Mouse (Mus musculus): ENCODE data around the gene Lpar1. TPM values are rescaled to one million over a fixed set of nuclear protein-coding genes. Genes with fewer than 3 reads are reported as not detected.

Lpar1 gene
- polyA plus RNA-seq, 1 experiment from 2014 or later = 44.4 TPM

DNA sequence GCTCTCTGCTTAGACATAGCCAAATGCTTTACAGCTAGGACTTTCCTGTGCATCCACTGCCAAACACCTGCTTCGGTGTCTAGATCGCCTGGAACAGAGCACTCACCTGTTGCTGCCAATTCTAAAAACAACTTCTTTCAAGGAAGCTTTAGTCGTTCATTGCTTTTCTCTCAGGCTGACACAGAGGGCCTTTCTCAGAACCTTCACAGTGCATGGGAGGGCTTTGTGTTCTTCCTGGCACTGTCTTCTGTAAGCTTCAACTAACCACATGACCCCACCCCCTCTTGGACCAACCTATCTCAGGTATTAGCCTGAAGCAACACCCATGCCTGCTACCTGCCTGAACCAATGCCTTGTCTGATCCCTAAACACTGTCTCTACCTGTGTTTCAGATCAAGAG is 15.0 kb downstream of the Lpar1 start:
- Histone ChIP-seq H3K36me3 (ENCODE audit: control insufficient read depth, insufficient read depth, low read length) (no peaks in the 10 kb centered on the region), H3K4me2 (ENCODE audit: low read depth, low read length) (no peak overlapping the region), H3K27ac (ENCODE audit: low read length) (no peak overlapping the region), H3K27me3 (ENCODE audit: control insufficient read depth, insufficient read depth, low read depth, low read length) (no peaks in the 10 kb centered on the region), H3K9ac (ENCODE audit: low read length) (no peak overlapping the region), H3K4me1 (replicated peaks; ENCODE audit: control insufficient read depth, insufficient read depth, low read length) (peaks cover 12% of the 10 kb centered on the region; the same call in 1 of the 2 replicates), H3K4me3 (ENCODE audit: low read length) (no peak overlapping the region), H3K9me3 (ENCODE audit: control insufficient read depth, low read length) (no peaks in the 10 kb centered on the region)
- no peak for ATAC-seq (ENCODE audit: low read depth)
- 87% methylated on average over 3 of the region's 3 CpGs for WGBS

DNA sequence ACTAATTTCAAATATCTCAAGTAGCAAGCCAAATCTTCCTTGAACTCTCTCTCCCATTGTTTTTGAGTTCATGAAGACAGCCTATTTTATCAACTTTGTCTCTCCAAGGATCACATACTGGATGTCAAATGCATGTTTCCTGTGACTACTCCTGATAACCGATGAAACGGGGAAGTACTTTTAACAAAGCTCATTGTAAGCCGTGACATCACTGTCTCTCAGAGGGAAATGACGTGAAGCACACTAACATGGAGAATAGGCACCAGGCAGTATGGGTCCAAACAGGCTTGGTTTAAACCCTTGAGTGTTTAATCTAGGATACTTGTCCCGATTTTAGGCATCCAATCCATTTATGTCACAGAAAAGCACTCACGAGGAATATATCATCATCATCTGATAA is 17.9 kb downstream of the Lpar1 start:
- Histone ChIP-seq H3K9ac (ENCODE audit: low read length) (no peak overlapping the region), H3K4me2 (ENCODE audit: low read depth, low read length) (no peak overlapping the region), H3K9me3 (ENCODE audit: control insufficient read depth, low read length) (no peaks in the 10 kb centered on the region), H3K4me3 (ENCODE audit: low read length) (no peak overlapping the region), H3K27me3 (ENCODE audit: control insufficient read depth, insufficient read depth, low read depth, low read length) (no peaks in the 10 kb centered on the region), H3K27ac (ENCODE audit: low read length) (no peak overlapping the region), H3K4me1 (replicated peaks; ENCODE audit: control insufficient read depth, insufficient read depth, low read length) (peaks cover 12% of the 10 kb centered on the region; the same call in 1 of the 2 replicates), H3K36me3 (ENCODE audit: control insufficient read depth, insufficient read depth, low read length) (no peaks in the 10 kb centered on the region)
- WGBS = 66% methylated on average over 6 of the region's 6 CpGs
- no peak for ATAC-seq (ENCODE audit: low read depth)

DNA sequence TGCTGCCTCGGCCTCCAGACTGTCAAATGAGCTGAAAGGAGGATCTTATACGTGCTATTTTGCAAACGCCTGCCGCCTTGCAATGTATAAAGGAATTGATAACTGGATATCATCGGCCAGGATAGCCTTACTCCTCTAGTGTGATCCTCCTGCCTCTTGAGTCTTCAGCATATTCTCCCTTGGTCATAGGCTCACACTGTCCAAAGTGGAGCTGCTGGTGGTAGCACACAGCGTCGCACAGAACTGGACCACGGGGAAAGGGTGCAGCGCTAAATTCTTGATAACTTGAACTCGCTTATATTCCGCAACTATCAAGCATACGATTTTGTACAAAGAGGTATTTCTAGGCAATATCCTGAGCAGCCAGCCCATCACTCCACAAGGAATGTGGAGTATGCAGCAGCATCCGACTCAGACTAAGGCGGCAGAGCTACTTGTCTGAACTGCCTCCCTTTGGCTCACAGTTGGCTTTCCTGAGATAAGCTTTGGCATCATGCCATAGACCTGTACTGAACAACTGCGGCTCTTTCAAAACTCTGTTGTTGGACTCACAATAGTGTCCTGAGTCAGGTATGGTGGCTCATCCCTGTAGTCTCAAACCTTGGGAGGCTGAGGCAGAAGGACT is 18.9 kb downstream of the Lpar1 start:
- Histone ChIP-seq H3K36me3 (ENCODE audit: control insufficient read depth, insufficient read depth, low read length) (no peaks in the 10 kb centered on the region), H3K9me3 (ENCODE audit: control insufficient read depth, low read length) (no peaks in the 10 kb centered on the region), H3K4me1 (replicated peaks; ENCODE audit: control insufficient read depth, insufficient read depth, low read length) (peaks cover 12% of the 10 kb centered on the region; the same call in 1 of the 2 replicates), H3K4me3 (ENCODE audit: low read length) (no peak overlapping the region), H3K27ac (ENCODE audit: low read length) (no peak overlapping the region), H3K27me3 (ENCODE audit: control insufficient read depth, insufficient read depth, low read depth, low read length) (no peaks in the 10 kb centered on the region), H3K9ac (ENCODE audit: low read length) (no peak overlapping the region), H3K4me2 (ENCODE audit: low read depth, low read length) (peak overlapping the region; percentile 16; the same call in 1 of the 2 replicates)
- ATAC-seq (ENCODE audit: low read depth) = peak; percentile 71
- 49% methylated on average over 15 of the region's 15 CpGs for WGBS

DNA sequence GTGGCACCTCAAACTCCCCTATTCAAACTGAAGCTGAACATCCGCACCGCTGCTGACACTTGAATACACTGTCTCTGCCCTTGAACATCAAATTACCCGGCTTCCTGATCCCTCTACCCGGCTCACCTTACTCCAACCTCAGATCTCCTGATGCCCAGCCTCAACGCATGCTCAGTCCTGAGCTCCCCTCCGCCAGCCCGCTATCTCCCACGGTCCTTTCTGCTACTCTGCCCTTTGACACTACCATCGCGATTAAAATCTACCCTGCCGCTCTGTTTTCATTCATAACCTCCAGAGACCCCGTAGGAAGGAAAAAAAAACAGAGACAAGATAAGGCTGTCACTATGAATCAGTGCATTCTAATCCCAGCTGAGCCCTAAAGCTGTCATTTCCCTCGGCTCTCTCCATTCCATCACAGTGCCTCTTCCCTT is 19.5 kb downstream of the Lpar1 start:
- Histone ChIP-seq H3K9ac (ENCODE audit: low read length) (no peak overlapping the region), H3K4me1 (replicated peaks; ENCODE audit: control insufficient read depth, insufficient read depth, low read length) (peaks cover 12% of the 10 kb centered on the region; the same call in 1 of the 2 replicates), H3K36me3 (ENCODE audit: control insufficient read depth, insufficient read depth, low read length) (no peaks in the 10 kb centered on the region), H3K27ac (ENCODE audit: low read length) (no peak overlapping the region), H3K9me3 (ENCODE audit: control insufficient read depth, low read length) (no peaks in the 10 kb centered on the region), H3K4me3 (ENCODE audit: low read length) (no peak overlapping the region), H3K27me3 (ENCODE audit: control insufficient read depth, insufficient read depth, low read depth, low read length) (no peaks in the 10 kb centered on the region), H3K4me2 (ENCODE audit: low read depth, low read length) (no peak overlapping the region)
- 32% methylated on average over 13 of the region's 13 CpGs for WGBS
- ATAC-seq (ENCODE audit: low read depth) = no peak

DNA sequence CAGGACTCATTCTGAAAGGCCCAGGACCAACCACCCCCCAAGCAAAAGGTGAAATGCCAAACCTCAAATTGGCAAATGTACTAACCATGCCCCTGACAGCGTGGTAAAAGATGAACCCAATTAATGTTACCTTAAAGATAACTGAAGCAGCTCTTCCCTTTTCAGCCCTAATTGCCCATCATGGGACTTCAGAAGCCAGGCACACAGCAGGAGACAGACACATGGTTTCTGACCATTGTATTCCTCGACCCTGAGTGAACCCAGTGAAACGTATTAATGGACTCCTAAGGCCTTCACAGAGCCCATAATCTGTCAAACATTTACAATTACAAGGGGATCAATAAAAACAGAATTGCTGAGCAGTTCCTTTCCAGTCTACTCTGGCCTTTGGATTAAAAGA is 20.2 kb downstream of the Lpar1 start:
- 70% methylated on average over 3 of the region's 3 CpGs for WGBS
- no peaks in the 10 kb centered on the region for H3K27me3 ChIP-seq (ENCODE audit: control insufficient read depth, insufficient read depth, low read depth, low read length)
- no peak overlapping the region for H3K4me3 ChIP-seq (ENCODE audit: low read length)
- no peaks in the 10 kb centered on the region for H3K9me3 ChIP-seq (ENCODE audit: control insufficient read depth, low read length)
- H3K27ac ChIP-seq (ENCODE audit: low read length) = no peak overlapping the region
- H3K9ac ChIP-seq (ENCODE audit: low read length) = no peak overlapping the region
- no peak overlapping the region for H3K4me2 ChIP-seq (ENCODE audit: low read depth, low read length)
- H3K4me1 ChIP-seq (replicated peaks; ENCODE audit: control insufficient read depth, insufficient read depth, low read length) = peaks cover 15% of the 10 kb centered on the region; the same call in 1 of the 2 replicates
- H3K36me3 ChIP-seq (ENCODE audit: control insufficient read depth, insufficient read depth, low read length) = no peaks in the 10 kb centered on the region
- no peak for ATAC-seq (ENCODE audit: low read depth)

DNA sequence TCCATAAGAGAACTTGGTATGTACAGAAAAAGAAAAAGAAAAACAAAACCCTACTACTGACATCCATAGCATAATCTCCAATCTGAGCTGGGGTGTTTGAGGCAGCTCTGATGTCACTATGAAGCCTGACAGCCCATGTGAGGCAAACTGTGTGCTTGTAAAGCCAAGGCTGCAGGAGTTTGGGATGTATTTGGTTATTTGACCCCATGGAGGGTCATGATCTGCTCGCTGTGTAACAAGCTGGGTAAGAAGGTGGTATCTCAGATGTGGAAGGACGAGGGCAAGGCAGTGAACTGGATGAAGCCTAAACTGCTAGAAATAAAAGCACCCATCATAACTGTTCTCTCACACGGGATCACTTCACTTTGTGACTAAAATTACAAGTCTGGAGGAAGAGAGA is 21.4 kb downstream of the Lpar1 start:
- no peak overlapping the region for H3K9ac ChIP-seq (ENCODE audit: low read length)
- WGBS = 68% methylated on average over 3 of the region's 3 CpGs
- no peaks in the 10 kb centered on the region for H3K36me3 ChIP-seq (ENCODE audit: control insufficient read depth, insufficient read depth, low read length)
- peaks cover 15% of the 10 kb centered on the region; the same call in 1 of the 2 replicates for H3K4me1 ChIP-seq (replicated peaks; ENCODE audit: control insufficient read depth, insufficient read depth, low read length)
- no peak overlapping the region for H3K4me3 ChIP-seq (ENCODE audit: low read length)
- no peak for ATAC-seq (ENCODE audit: low read depth)
- H3K27me3 ChIP-seq (ENCODE audit: control insufficient read depth, insufficient read depth, low read depth, low read length) = no peaks in the 10 kb centered on the region
- H3K9me3 ChIP-seq (ENCODE audit: control insufficient read depth, low read length) = no peaks in the 10 kb centered on the region
- no peak overlapping the region for H3K27ac ChIP-seq (ENCODE audit: low read length)
- H3K4me2 ChIP-seq (ENCODE audit: low read depth, low read length) = no peak overlapping the region

DNA sequence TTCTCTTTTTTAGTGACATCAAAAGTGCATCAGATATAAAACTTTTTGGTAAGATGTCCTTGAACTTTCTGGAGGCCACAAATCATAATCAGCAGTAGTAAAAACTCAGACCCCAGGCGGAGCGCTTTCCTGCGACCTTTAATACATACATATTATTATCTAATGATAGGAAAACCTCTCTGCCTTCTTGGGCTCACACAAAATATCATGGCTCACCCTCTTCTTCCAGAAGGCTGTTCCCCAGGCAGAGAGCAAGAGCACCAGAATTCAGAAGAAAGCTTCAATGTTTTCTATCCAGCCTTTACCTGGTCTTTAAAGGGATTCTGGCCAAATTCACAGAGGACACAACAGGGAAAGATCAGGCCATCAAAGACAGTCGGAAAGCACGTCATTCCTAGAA is 23.0 kb downstream of the Lpar1 start:
- Histone ChIP-seq H3K27ac (ENCODE audit: low read length) (no peak overlapping the region), H3K4me3 (ENCODE audit: low read length) (no peak overlapping the region), H3K4me1 (replicated peaks; ENCODE audit: control insufficient read depth, insufficient read depth, low read length) (peaks cover 15% of the 10 kb centered on the region; the same call in 1 of the 2 replicates), H3K9ac (ENCODE audit: low read length) (no peak overlapping the region), H3K4me2 (ENCODE audit: low read depth, low read length) (no peak overlapping the region), H3K9me3 (ENCODE audit: control insufficient read depth, low read length) (no peaks in the 10 kb centered on the region), H3K36me3 (ENCODE audit: control insufficient read depth, insufficient read depth, low read length) (no peaks in the 10 kb centered on the region), H3K27me3 (ENCODE audit: control insufficient read depth, insufficient read depth, low read depth, low read length) (no peaks in the 10 kb centered on the region)
- ATAC-seq (ENCODE audit: low read depth) = no peak
- WGBS = 83% methylated on average over 5 of the region's 5 CpGs

DNA sequence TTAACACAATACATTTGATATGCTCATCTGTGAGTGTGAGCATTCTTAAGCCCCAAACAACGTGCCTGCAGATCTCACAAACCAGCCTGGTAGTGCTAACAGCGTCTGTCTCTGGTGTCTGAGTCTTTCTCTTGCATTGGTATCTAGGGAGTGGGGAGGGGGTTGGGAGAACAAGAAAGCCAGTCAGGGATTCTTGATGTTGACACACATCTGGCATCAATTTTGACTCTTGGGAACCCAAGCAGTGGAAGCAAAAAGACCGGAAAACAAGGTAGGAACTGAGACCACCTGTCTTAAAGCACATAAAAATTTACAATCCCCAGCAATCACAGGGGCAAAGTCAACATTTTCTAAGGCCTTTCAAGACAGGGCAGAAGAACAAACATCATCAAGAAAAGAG is 23.4 kb downstream of the Lpar1 start:
- Histone ChIP-seq H3K4me1 (replicated peaks; ENCODE audit: control insufficient read depth, insufficient read depth, low read length) (peaks cover 15% of the 10 kb centered on the region; the same call in 1 of the 2 replicates), H3K27me3 (ENCODE audit: control insufficient read depth, insufficient read depth, low read depth, low read length) (no peaks in the 10 kb centered on the region), H3K4me3 (ENCODE audit: low read length) (no peak overlapping the region), H3K9ac (ENCODE audit: low read length) (no peak overlapping the region), H3K9me3 (ENCODE audit: control insufficient read depth, low read length) (no peaks in the 10 kb centered on the region), H3K36me3 (ENCODE audit: control insufficient read depth, insufficient read depth, low read length) (no peaks in the 10 kb centered on the region), H3K27ac (ENCODE audit: low read length) (no peak overlapping the region), H3K4me2 (ENCODE audit: low read depth, low read length) (no peak overlapping the region)
- WGBS = 43% methylated on average over 3 of the region's 3 CpGs
- ATAC-seq (ENCODE audit: low read depth) = no peak

DNA sequence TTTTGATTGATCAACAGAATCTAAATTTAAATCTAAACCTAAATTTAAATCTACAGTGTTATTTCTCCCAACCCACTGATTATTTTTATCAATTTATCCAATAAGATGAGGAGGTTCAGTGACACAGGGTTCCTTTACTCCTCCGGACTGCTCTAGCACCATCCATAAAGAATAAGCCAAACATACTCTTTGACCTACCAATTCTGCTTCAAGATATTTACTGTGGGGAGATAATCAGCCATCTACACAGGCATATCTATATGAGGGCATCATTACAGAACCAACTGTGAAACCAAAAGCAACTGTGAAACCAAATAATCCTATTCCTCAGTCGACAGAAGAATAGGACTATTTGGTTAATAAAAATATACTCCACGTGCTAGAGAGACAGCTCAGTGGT is 25.8 kb downstream of the Lpar1 start:
- peaks cover 3% of the 10 kb centered on the region; the same call in 1 of the 2 replicates for H3K4me1 ChIP-seq (replicated peaks; ENCODE audit: control insufficient read depth, insufficient read depth, low read length)
- H3K4me2 ChIP-seq (ENCODE audit: low read depth, low read length) = no peak overlapping the region
- ATAC-seq (ENCODE audit: low read depth) = no peak
- H3K4me3 ChIP-seq (ENCODE audit: low read length) = no peak overlapping the region
- H3K9me3 ChIP-seq (ENCODE audit: control insufficient read depth, low read length) = no peaks in the 10 kb centered on the region
- H3K9ac ChIP-seq (ENCODE audit: low read length) = no peak overlapping the region
- WGBS = 85% methylated on average over 3 of the region's 3 CpGs
- no peak overlapping the region for H3K27ac ChIP-seq (ENCODE audit: low read length)
- H3K36me3 ChIP-seq (ENCODE audit: control insufficient read depth, insufficient read depth, low read length) = no peaks in the 10 kb centered on the region
- H3K27me3 ChIP-seq (ENCODE audit: control insufficient read depth, insufficient read depth, low read depth, low read length) = no peaks in the 10 kb centered on the region
